Mouse (Mus musculus): ENCODE results near the gene Srarp. TPM values are rescaled to one million over a fixed set of nuclear protein-coding genes. Genes with fewer than 3 reads are reported as not detected.
A peak's percentile ranks its signal among the peaks of the same experiment; 100 is the strongest.

The Srarp gene
- polyA plus RNA-seq, 1 experiment from 2014 or later, result not detected

DNA sequence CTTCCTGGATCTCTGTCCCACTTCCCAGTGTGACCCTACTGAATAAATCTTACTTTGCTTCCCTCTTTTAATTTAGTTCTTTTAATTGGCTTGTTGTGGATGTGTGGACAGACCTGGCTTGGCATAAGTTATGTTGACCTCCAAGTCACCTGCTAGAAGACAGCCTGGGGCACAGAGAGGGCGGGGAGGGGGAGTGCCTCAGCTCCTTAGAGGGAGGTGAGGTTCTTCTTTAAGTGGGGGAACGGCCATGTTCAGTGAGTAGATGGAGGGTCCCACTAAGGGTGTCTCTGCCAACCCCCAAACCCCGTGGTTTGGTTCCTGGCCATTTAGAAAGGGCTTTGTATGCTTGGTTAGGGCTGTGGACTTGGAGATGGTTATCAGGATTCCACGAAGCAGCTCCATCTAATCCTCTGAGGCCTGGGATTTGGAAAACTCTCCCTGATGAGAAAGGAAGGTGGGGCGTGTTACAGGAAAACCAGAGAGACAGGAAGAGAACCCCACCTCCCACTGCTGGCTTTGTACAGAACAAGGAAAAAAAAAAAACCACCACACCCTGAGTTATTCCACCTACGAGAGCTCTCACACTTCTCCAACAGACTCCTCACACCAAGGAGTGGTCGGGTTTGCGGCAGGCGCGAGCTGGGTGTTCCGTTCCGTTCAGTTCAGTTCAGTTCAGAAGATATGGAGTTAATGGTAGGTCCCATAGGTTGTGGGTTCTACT is 3.3 kb upstream of the Srarp start:
- Histone ChIP-seq H3K4me3 (ENCODE audit: low read depth, low read length) (no peak overlapping the region), H3K27ac (ENCODE audit: low read depth, low read length) (no peak overlapping the region), H3K9me3 (ENCODE audit: control insufficient read depth, low read length) (no peaks in the 10 kb centered on the region), H3K4me2 (no peak overlapping the region), H3K9ac (ENCODE audit: low read depth, low read length) (no peak overlapping the region), H3K36me3 (ENCODE audit: control insufficient read depth, insufficient read depth, low read length) (no peaks in the 10 kb centered on the region), H3K27me3 (replicated peaks; ENCODE audit: control insufficient read depth, insufficient read depth, low read length) (no peaks in the 10 kb centered on the region), H3K4me1 (replicated peaks; ENCODE audit: control insufficient read depth, insufficient read depth, low read length) (peaks cover 8% of the 10 kb centered on the region; the same call in 1 of the 2 replicates)
- 74% methylated on average over 12 of the region's 12 CpGs for WGBS
- no peak for DNase-seq (ENCODE audit: low spot score)
- no peak for ATAC-seq (replicated peaks; ENCODE audit: low FRiP score)

DNA sequence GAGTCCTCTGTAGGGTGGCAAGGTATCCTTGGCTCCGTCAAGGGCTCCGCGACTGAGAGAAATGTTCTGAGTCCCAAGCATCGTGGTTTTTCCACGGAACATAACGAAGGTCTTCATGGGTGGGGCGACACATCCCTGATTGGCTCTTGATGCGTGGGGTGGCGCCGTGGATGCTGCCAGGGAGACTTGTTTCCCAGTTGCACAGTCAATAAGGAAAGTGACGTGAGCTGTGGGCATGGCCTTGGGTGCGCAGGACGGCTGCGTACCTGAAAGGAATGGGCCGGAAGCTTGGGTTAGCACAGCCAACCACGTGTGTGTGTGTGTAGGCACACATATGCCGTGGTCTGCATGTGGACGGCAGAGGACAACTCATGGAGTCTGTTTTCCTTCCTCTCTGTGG is 2.7 kb downstream of the Srarp start:
- no peak for DNase-seq (ENCODE audit: low spot score)
- no peak overlapping the region for H3K4me3 ChIP-seq (ENCODE audit: low read depth, low read length)
- no peak overlapping the region for H3K9ac ChIP-seq (ENCODE audit: low read depth, low read length)
- H3K27me3 ChIP-seq (replicated peaks; ENCODE audit: control insufficient read depth, insufficient read depth, low read length), result no peaks in the 10 kb centered on the region
- no peak for ATAC-seq (replicated peaks; ENCODE audit: low FRiP score)
- no peaks in the 10 kb centered on the region for H3K9me3 ChIP-seq (ENCODE audit: control insufficient read depth, low read length)
- 78% methylated on average over 18 of the region's 18 CpGs for WGBS
- no peak overlapping the region for H3K4me2 ChIP-seq
- no peaks in the 10 kb centered on the region for H3K4me1 ChIP-seq (replicated peaks; ENCODE audit: control insufficient read depth, insufficient read depth, low read length)
- H3K36me3 ChIP-seq (ENCODE audit: control insufficient read depth, insufficient read depth, low read length), result no peaks in the 10 kb centered on the region
- no peak overlapping the region for H3K27ac ChIP-seq (ENCODE audit: low read depth, low read length)

DNA sequence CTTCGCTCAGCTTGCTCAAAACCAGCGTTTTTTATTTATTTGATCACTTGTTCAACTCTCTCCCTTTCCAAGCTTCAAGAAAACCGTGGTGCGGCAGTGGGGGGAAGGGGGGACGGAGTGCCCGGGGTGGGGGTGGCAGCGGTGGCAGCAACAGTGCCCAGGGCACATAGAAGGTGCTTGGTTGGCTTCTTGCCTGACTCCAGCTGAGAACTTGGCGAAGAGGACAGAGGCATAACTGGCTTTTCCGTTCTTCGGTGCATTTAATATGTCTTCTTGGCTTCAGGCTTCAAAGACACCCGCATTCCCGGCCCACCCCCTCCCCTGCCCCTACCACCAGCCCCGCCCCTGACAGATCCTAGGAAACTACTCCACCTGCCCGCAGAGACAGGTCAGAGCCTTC is 3.2 kb downstream of the Srarp start:
- Histone ChIP-seq H3K27me3 (replicated peaks; ENCODE audit: control insufficient read depth, insufficient read depth, low read length) (no peaks in the 10 kb centered on the region; the same call in 1 of the 2 replicates), H3K9ac (ENCODE audit: low read depth, low read length) (no peak overlapping the region), H3K36me3 (ENCODE audit: control insufficient read depth, insufficient read depth, low read length) (no peaks in the 10 kb centered on the region), H3K4me2 (no peak overlapping the region), H3K4me1 (replicated peaks; ENCODE audit: control insufficient read depth, insufficient read depth, low read length) (no peaks in the 10 kb centered on the region), H3K4me3 (ENCODE audit: low read depth, low read length) (no peak overlapping the region), H3K27ac (ENCODE audit: low read depth, low read length) (no peak overlapping the region), H3K9me3 (ENCODE audit: control insufficient read depth, low read length) (no peaks in the 10 kb centered on the region)
- no peak for ATAC-seq (replicated peaks; ENCODE audit: low FRiP score)
- 67% methylated on average over 14 of the region's 14 CpGs for WGBS
- DNase-seq (ENCODE audit: low spot score), result no peak

DNA sequence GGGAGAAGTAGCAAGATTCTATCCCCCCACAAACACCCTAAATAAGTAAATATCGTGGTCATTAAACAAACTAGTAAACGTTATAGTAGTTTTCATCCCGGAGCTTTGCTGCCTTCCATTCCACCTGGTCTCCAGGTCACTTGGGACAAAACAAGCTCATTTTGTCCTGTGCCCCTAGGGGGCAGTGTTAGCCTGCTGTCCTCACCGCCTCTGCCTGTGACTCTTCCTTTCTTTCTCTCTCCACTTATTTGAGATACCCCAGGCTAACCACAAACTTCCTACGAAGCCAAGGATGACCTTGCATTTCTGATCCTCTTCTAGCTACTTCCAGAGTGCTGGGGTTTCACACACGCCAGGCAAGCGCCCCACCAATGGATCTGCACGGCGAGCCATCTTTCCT is 4.9 kb downstream of the Srarp start:
- DNase-seq (ENCODE audit: low spot score), result peak; percentile 66
- no peaks in the 10 kb centered on the region for H3K36me3 ChIP-seq (ENCODE audit: control insufficient read depth, insufficient read depth, low read length)
- no peak overlapping the region for H3K27ac ChIP-seq (ENCODE audit: low read depth, low read length)
- H3K9ac ChIP-seq (ENCODE audit: low read depth, low read length), result no peak overlapping the region
- H3K4me3 ChIP-seq (ENCODE audit: low read depth, low read length), result no peak overlapping the region
- H3K4me1 ChIP-seq (replicated peaks; ENCODE audit: control insufficient read depth, insufficient read depth, low read length), result no peaks in the 10 kb centered on the region
- 34% methylated on average over 9 of the region's 9 CpGs for WGBS
- ATAC-seq (replicated peaks; ENCODE audit: low FRiP score), result no peak
- H3K27me3 ChIP-seq (replicated peaks; ENCODE audit: control insufficient read depth, insufficient read depth, low read length), result peaks cover 3% of the 10 kb centered on the region
- H3K9me3 ChIP-seq (ENCODE audit: control insufficient read depth, low read length), result no peaks in the 10 kb centered on the region
- no peak overlapping the region for H3K4me2 ChIP-seq

DNA sequence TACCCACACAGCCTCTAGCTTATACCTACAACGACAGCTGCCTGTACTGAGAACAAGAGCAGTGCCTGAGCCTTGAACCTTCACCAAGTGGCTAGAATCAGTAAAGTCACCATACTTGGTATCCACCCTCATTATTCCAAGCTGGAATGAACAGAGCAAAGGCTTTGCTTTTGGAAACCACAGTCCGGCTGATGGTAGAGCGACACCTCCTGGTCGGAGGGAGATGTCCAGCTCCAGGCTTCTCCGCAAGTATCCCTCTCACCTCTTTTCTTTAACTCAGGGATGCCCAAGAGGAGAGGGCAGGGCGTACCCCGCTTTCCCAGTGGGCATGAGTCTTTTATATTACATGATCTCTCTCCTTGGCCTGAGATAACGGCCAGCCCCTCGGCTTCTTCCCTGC is 6.1 kb downstream of the Srarp start:
- Histone ChIP-seq H3K27me3 (replicated peaks; ENCODE audit: control insufficient read depth, insufficient read depth, low read length) (peaks cover 13% of the 10 kb centered on the region), H3K4me1 (replicated peaks; ENCODE audit: control insufficient read depth, insufficient read depth, low read length) (no peaks in the 10 kb centered on the region; the same call in 1 of the 2 replicates), H3K27ac (ENCODE audit: low read depth, low read length) (no peak overlapping the region), H3K4me3 (ENCODE audit: low read depth, low read length) (no peak overlapping the region), H3K36me3 (ENCODE audit: control insufficient read depth, insufficient read depth, low read length) (no peaks in the 10 kb centered on the region), H3K4me2 (no peak overlapping the region), H3K9me3 (ENCODE audit: control insufficient read depth, low read length) (no peaks in the 10 kb centered on the region), H3K9ac (ENCODE audit: low read depth, low read length) (no peak overlapping the region)
- DNase-seq (ENCODE audit: low spot score), result no peak
- WGBS, result 47% methylated on average over 9 of the region's 9 CpGs
- no peak for ATAC-seq (replicated peaks; ENCODE audit: low FRiP score)

DNA sequence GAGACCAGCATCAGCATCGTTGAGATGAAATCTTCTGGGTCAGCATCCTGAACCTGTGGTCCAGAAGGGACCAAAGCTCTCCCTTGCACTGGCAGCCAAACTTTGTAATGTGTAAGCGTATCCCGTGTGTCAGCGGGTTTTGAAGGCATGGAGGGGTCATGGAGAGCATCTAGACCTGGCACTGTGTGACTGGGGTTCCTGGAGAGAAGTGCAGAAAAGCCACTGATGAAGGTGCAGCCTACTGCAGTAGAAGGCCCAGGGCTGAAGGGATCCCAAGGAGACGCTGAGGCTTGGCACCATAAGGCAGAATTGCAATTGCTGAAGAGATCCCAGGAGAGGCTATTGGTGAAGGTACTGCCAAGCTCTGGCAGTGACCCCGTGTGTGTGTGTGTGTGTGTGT is 6.5 kb downstream of the Srarp start:
- no peak overlapping the region for H3K9ac ChIP-seq (ENCODE audit: low read depth, low read length)
- peaks cover 15% of the 10 kb centered on the region for H3K27me3 ChIP-seq (replicated peaks; ENCODE audit: control insufficient read depth, insufficient read depth, low read length)
- H3K36me3 ChIP-seq (ENCODE audit: control insufficient read depth, insufficient read depth, low read length), result no peaks in the 10 kb centered on the region
- H3K9me3 ChIP-seq (ENCODE audit: control insufficient read depth, low read length), result no peaks in the 10 kb centered on the region
- no peak for ATAC-seq (replicated peaks; ENCODE audit: low FRiP score)
- H3K4me3 ChIP-seq (ENCODE audit: low read depth, low read length), result no peak overlapping the region
- no peak overlapping the region for H3K4me2 ChIP-seq
- DNase-seq (ENCODE audit: low spot score), result no peak
- H3K4me1 ChIP-seq (replicated peaks; ENCODE audit: control insufficient read depth, insufficient read depth, low read length), result no peaks in the 10 kb centered on the region; the same call in 1 of the 2 replicates
- 72% methylated on average over 6 of the region's 6 CpGs for WGBS
- H3K27ac ChIP-seq (ENCODE audit: low read depth, low read length), result no peak overlapping the region

DNA sequence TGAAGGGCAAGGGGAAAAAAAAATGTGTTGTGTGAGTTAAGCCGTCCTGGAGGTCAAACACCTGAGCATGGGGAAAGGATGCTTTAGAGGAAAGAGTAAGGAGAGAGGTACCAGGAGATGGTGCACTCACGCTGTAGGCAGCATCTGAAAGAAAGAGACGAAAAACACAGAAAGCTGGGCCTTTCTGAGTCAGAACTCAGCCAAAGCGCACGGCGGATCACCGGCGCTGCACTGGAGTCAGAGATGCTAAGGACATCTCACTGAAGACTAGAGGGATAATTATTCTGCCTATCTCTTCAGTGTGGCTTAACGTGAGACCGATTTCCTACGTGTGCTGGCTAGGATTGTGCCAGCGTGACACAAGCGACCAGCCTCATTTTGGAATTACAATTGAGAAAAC is 8.0 kb downstream of the Srarp start:
- Histone ChIP-seq H3K27ac (ENCODE audit: low read depth, low read length) (no peak overlapping the region), H3K4me3 (ENCODE audit: low read depth, low read length) (no peak overlapping the region), H3K9me3 (ENCODE audit: control insufficient read depth, low read length) (no peaks in the 10 kb centered on the region), H3K4me1 (replicated peaks; ENCODE audit: control insufficient read depth, insufficient read depth, low read length) (no peaks in the 10 kb centered on the region; the same call in 1 of the 2 replicates), H3K4me2 (no peak overlapping the region), H3K27me3 (replicated peaks; ENCODE audit: control insufficient read depth, insufficient read depth, low read length) (peaks cover 21% of the 10 kb centered on the region), H3K36me3 (ENCODE audit: control insufficient read depth, insufficient read depth, low read length) (no peaks in the 10 kb centered on the region), H3K9ac (ENCODE audit: low read depth, low read length) (no peak overlapping the region)
- DNase-seq (ENCODE audit: low spot score), result no peak
- WGBS, result 86% methylated on average over 13 of the region's 13 CpGs
- ATAC-seq (replicated peaks; ENCODE audit: low FRiP score), result no peak

DNA sequence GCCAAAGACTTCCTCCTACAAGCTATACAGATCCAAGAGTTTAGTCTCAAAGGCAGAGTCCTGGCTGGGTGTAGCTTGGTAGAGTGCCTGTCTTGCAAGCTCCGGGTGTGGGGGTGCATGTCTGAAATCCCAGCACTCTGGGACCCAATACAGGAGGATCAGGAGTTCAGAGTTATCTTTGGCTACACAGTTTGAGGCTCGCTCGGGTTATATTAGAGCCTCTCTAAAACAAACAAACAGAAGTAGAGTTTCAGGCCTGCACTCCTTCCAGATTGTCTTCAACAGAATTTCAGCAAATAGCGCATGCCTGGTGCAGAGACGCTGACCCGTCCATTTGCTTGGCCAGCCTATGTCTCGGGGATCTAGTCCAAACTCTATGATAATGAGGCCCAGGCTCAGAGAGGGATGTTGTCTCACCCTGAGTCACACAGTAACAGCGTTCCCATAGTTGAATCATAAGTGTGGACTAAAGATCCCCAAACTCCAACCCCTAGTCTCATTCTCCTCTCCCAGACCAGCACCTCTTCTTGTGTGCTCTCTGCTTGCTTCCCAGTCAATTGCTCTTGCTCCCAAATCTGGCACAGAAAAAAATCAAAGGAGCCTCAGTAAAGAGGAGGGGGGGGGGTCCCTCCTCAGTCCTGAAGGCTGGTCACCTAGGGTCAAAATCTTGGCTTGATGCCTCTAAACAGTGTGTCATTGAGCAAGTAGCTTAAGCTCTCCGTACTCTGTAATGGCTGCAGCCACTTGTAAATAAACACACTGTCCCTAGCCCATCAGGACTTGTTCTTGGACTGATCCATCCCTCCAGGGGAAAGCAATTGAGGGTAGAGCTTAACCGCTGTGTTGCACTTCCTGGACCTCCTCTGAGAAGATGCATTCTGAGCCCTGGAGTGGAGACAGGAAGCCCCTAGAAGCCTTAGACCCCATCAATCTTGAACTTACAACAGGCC is 8.8 kb downstream of the Srarp start:
- WGBS, result 70% methylated on average over 10 of the region's 10 CpGs
- Histone ChIP-seq H3K4me3 (ENCODE audit: low read depth, low read length) (no peak overlapping the region), H3K27me3 (replicated peaks; ENCODE audit: control insufficient read depth, insufficient read depth, low read length) (peaks cover 21% of the 10 kb centered on the region), H3K9me3 (ENCODE audit: control insufficient read depth, low read length) (no peaks in the 10 kb centered on the region), H3K4me1 (replicated peaks; ENCODE audit: control insufficient read depth, insufficient read depth, low read length) (no peaks in the 10 kb centered on the region; the same call in 1 of the 2 replicates), H3K9ac (ENCODE audit: low read depth, low read length) (no peak overlapping the region), H3K36me3 (ENCODE audit: control insufficient read depth, insufficient read depth, low read length) (no peaks in the 10 kb centered on the region), H3K4me2 (no peak overlapping the region), H3K27ac (ENCODE audit: low read depth, low read length) (no peak overlapping the region)
- no peak for DNase-seq (ENCODE audit: low spot score)
- ATAC-seq (replicated peaks; ENCODE audit: low FRiP score), result no peak

Measured in liver, embryonic 11.5 days (tissue).